ENCODE assay signal across 1 mouse cellular context in genomic region chr16:91336753-91337152, GRCm38 (mm10).
TF ChIP-seq lines count a peak whose summit lies in the region.

No protein-coding gene starts in this region.

TF ChIP-seq in MEL, 35 proteins besides CTCF, POLR2A, EP300 and RAD21 (continued from another document):
- TF ChIP-seq MYB (IDR thresholded peaks at IDR 0.05; ENCODE audit: low read depth, low read length) = no peak
- no peak for TF ChIP-seq E2F4 (IDR thresholded peaks at IDR 0.05; ENCODE audit: borderline replicate concordance, low read depth, low read length)
- peak; percentile 42; the same call in 1 of the 2 replicates for TF ChIP-seq ETS1 (IDR thresholded peaks at IDR 0.05; ENCODE audit: low read depth, low read length)
- no peak for TF ChIP-seq MAZ (IDR thresholded peaks at IDR 0.05; ENCODE audit: low read depth, low read length)
- no peak for TF ChIP-seq ZKSCAN1 (IDR thresholded peaks at IDR 0.05; ENCODE audit: low read depth, low read length)
- no peak for TF ChIP-seq ZNF384 (IDR thresholded peaks at IDR 0.05; ENCODE audit: low read depth, low read length)
- TF ChIP-seq MEF2A (IDR thresholded peaks at IDR 0.05; ENCODE audit: extremely low read depth, insufficient replicate concordance, low read depth, low read length, poor library complexity, severe bottlenecking) = no peak
- TF ChIP-seq GATA1 (IDR thresholded peaks at IDR 0.05; ENCODE audit: low read depth, low read length) = peak; percentile 73
- no peak for TF ChIP-seq ZMIZ1 (IDR thresholded peaks at IDR 0.05; ENCODE audit: low read depth, low read length)
- 0 out of 2 replicates have a peak, but pooled peaks have one; percentile 18 for TF ChIP-seq SIN3A (IDR thresholded peaks at IDR 0.05; ENCODE audit: low read length)
- no peak for TF ChIP-seq JUND (IDR thresholded peaks at IDR 0.05; ENCODE audit: low read depth, low read length)
- no peak for TF ChIP-seq ZC3H11A (IDR thresholded peaks at IDR 0.05; ENCODE audit: low read depth, low read length)
- no peak for TF ChIP-seq UBTF (IDR thresholded peaks at IDR 0.05; ENCODE audit: borderline replicate concordance, insufficient read depth, low read depth, low read length)
- no peak for TF ChIP-seq MAFK (IDR thresholded peaks at IDR 0.05; ENCODE audit: borderline replicate concordance, low read depth, low read length)
- no peak for TF ChIP-seq BHLHE40 (IDR thresholded peaks at IDR 0.05; ENCODE audit: borderline replicate concordance, low read depth, low read length)
- TF ChIP-seq GABPA (IDR thresholded peaks at IDR 0.05; ENCODE audit: low read depth, low read length) = no peak
- TF ChIP-seq NRF1 (IDR thresholded peaks at IDR 0.05; ENCODE audit: insufficient read depth, low read depth, low read length, poor library complexity, severe bottlenecking) = no peak
- TF ChIP-seq MAX (IDR thresholded peaks at IDR 0.05; ENCODE audit: low read length) = no peak
- peak; percentile 39; the same call in 1 of the 2 replicates for TF ChIP-seq TAL1 (IDR thresholded peaks at IDR 0.05; ENCODE audit: low read length)
- no peak for TF ChIP-seq CHD1 (IDR thresholded peaks at IDR 0.05; ENCODE audit: low read depth, low read length)
- TF ChIP-seq TCF12 (IDR thresholded peaks at IDR 0.05; ENCODE audit: low read depth, low read length) = peak; percentile 72
- no peak for TF ChIP-seq CHD2 (IDR thresholded peaks at IDR 0.05; ENCODE audit: low read length)
- peak; percentile 28; the same call in 1 of the 2 replicates for TF ChIP-seq ELF1 (IDR thresholded peaks at IDR 0.05; ENCODE audit: low read depth, low read length)
- no peak for TF ChIP-seq NELFE (IDR thresholded peaks at IDR 0.05; ENCODE audit: low read depth, low read length)
- no peak for TF ChIP-seq POLR2AphosphoS5 (IDR thresholded peaks at IDR 0.05; ENCODE audit: borderline replicate concordance, low read depth, low read length)
- TF ChIP-seq TBP (IDR thresholded peaks at IDR 0.05; ENCODE audit: low read depth, low read length) = no peak
